ENCODE assay signal across 15 mouse cellular contexts in the genomic region with DNA sequence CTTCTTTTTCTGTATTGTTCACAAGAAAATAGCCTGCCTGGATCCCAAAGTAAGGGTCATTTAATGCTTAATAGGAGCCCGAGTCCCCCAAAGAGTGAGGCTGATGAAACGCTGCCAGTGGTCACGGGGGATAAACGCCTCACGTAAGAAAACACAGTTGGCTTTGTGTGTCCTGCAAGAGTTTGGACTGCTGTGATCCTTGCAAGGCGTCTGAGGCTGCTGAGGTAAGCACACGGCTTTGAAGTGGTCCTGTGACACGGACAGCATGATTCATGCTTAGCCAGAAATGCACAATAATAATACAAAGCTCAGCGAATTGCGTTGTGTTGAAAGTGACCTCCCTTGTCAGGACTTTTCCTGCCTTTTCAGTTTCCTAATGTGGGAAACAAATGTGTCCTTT.
DNase-seq lines count a peak whose midpoint lies in the region; ATAC-seq lines count a peak whose summit lies in the region.
"Had no signal": no experiment of that assay in that cellular context is flagged by ENCODE, and none has a peak within 500 bp of the region (broad histone marks: within the 10 kb centered on the region; RNA-seq: fewer than 3 reads in every experiment).

No protein-coding gene starts in this region.

- no peaks in the 10 kb centered on the region for H3K9me3 ChIP-seq in forebrain, embryonic 14.5 days (replicated peaks; ENCODE audit: control insufficient read depth, low read length)
- no peaks in the 10 kb centered on the region for H3K9me3 ChIP-seq in forebrain, embryonic 10.5 days
- no peaks in the 10 kb centered on the region for H3K9me3 ChIP-seq in limb, embryonic 11.5 days (ENCODE audit: control insufficient read depth, low read length)
- no peaks in the 10 kb centered on the region for H3K9me3 ChIP-seq in limb, embryonic 10.5 days (replicated peaks)
- H3K9me3 ChIP-seq: heart, embryonic 13.5 days; liver, embryonic 13.5 days; lung, embryonic 15.5 days had no signal

- H3K9ac ChIP-seq in forebrain, embryonic 14.5 days (ENCODE audit: low read length): no peak overlapping the region
- no peak overlapping the region for H3K9ac ChIP-seq in limb, embryonic 11.5 days (ENCODE audit: low read length)
- H3K9ac ChIP-seq: heart, embryonic 13.5 days; liver, embryonic 13.5 days; lung, embryonic 15.5 days had no signal

- no peak overlapping the region for H3K4me3 ChIP-seq in forebrain, embryonic 14.5 days (ENCODE audit: low read depth, low read length)
- H3K4me3 ChIP-seq in forebrain, embryonic 10.5 days: no peak overlapping the region
- H3K4me3 ChIP-seq in limb, embryonic 11.5 days (ENCODE audit: low read depth, low read length): no peak overlapping the region
- H3K4me3 ChIP-seq in limb, embryonic 10.5 days: no peak overlapping the region
- H3K4me3 ChIP-seq: heart, embryonic 13.5 days; liver, embryonic 13.5 days; lung, embryonic 15.5 days had no signal

- H3K4me1 ChIP-seq in forebrain, embryonic 14.5 days (ENCODE audit: control insufficient read depth, insufficient read depth, low read length): no peaks in the 10 kb centered on the region
- H3K4me1 ChIP-seq in forebrain, embryonic 10.5 days: peaks cover 5% of the 10 kb centered on the region
- no peaks in the 10 kb centered on the region for H3K4me1 ChIP-seq in limb, embryonic 11.5 days (ENCODE audit: control insufficient read depth, insufficient read depth, low read length)
- H3K4me1 ChIP-seq in limb, embryonic 10.5 days: peaks cover 11% of the 10 kb centered on the region
- H3K4me1 ChIP-seq: liver, embryonic 13.5 days had no signal

- no peak overlapping the region for H3K27ac ChIP-seq in forebrain, embryonic 14.5 days (ENCODE audit: low read depth, low read length)
- no peak overlapping the region for H3K27ac ChIP-seq in forebrain, embryonic 10.5 days
- H3K27ac ChIP-seq in limb, embryonic 11.5 days (replicated peaks; ENCODE audit: low read depth, low read length): peak overlapping the region; percentile 59; the same call in 1 of the 2 replicates
- H3K27ac ChIP-seq in limb, embryonic 10.5 days: no peak overlapping the region; the same call in 1 of the 2 replicates
- H3K27ac ChIP-seq: liver, embryonic 13.5 days; lung, embryonic 15.5 days had no signal

- H3K27me3 ChIP-seq in forebrain, embryonic 14.5 days (replicated peaks; ENCODE audit: control insufficient read depth, insufficient read depth, low read length): no peaks in the 10 kb centered on the region
- no peaks in the 10 kb centered on the region for H3K27me3 ChIP-seq in forebrain, embryonic 10.5 days (ENCODE audit: poor library complexity, severe bottlenecking)
- no peaks in the 10 kb centered on the region for H3K27me3 ChIP-seq in limb, embryonic 11.5 days (ENCODE audit: control insufficient read depth, insufficient read depth, low read length)
- no peaks in the 10 kb centered on the region for H3K27me3 ChIP-seq in limb, embryonic 10.5 days (ENCODE audit: low read depth, poor library complexity, severe bottlenecking)
- H3K27me3 ChIP-seq: heart, embryonic 13.5 days; liver, embryonic 13.5 days; lung, embryonic 15.5 days had no signal

- H3K36me3 ChIP-seq in forebrain, embryonic 14.5 days (ENCODE audit: control insufficient read depth, insufficient read depth, low read length): no peaks in the 10 kb centered on the region
- H3K36me3 ChIP-seq in forebrain, embryonic 10.5 days (replicated peaks): no peaks in the 10 kb centered on the region
- no peaks in the 10 kb centered on the region for H3K36me3 ChIP-seq in limb, embryonic 11.5 days (ENCODE audit: control insufficient read depth, insufficient read depth, low read length)
- no peaks in the 10 kb centered on the region for H3K36me3 ChIP-seq in limb, embryonic 10.5 days
- H3K36me3 ChIP-seq: heart, embryonic 13.5 days; liver, embryonic 13.5 days; lung, embryonic 15.5 days had no signal

- WGBS in forebrain, embryonic 14.5 days: 26% methylated on average over 10 of the region's 10 CpGs
- WGBS in forebrain, embryonic 10.5 days: 68% methylated on average over 10 of the region's 10 CpGs
- 56% methylated on average over 10 of the region's 10 CpGs for WGBS in limb, embryonic 11.5 days
- 81% methylated on average over 10 of the region's 10 CpGs for WGBS in limb, embryonic 10.5 days

- H3K4me2 ChIP-seq in forebrain, embryonic 14.5 days (ENCODE audit: low read length): no peak overlapping the region
- H3K4me2 ChIP-seq in limb, embryonic 11.5 days (ENCODE audit: low read depth, severe bottlenecking): no peak overlapping the region
- H3K4me2 ChIP-seq: heart, embryonic 13.5 days; liver, embryonic 13.5 days; lung, embryonic 15.5 days had no signal

- peak; percentile 34 for DNase-seq in forebrain, embryonic 14.5 days (ENCODE audit: low spot score)
- no peak for DNase-seq in forebrain, embryonic 10.5 days (ENCODE audit: extremely low spot score, low spot score)
- DNase-seq in limb, embryonic 11.5 days (ENCODE audit: low spot score): peak; percentile 34
- DNase-seq in limb, embryonic 10.5 days (ENCODE audit: low spot score): no peak
- DNase-seq in brain, adult 2 months (ENCODE audit: low read depth, low spot score): peak; percentile 20
- DNase-seq in fibroblast of lung, adult 2 months (ENCODE audit: low read depth): peak; percentile 37
- DNase-seq: cerebellum, adult 9-10 months; heart, postnatal 36 days; liver, embryonic 13.5 days; thymus, postnatal 36 days had no signal

- ATAC-seq in forebrain, embryonic 14.5 days: no peak
- no peak for ATAC-seq in limb, embryonic 11.5 days (ENCODE audit: insufficient number of reproducible peaks, low FRiP score, low TSS enrichment, low read depth)
- ATAC-seq in inflammation-experienced regulatory T-cells, adult 6 months: no peak
- ATAC-seq: forebrain, embryonic 16.5 days; intestine, embryonic 16.5 days had no signal

Comparison
In these comparisons a context has a peak if more than half of its experiments do, and no peak if none do; other contexts are left out.
1. DNase-seq: peak in forebrain, embryonic 14.5 days (single experiment), limb, embryonic 11.5 days (single experiment), brain, adult 2 months (single experiment) and fibroblast of lung, adult 2 months (single experiment); none in forebrain, embryonic 10.5 days (single experiment) and limb, embryonic 10.5 days (single experiment).